Mouse (Mus musculus): Measurements from ENCODE around the gene Izumo4.

DNA sequence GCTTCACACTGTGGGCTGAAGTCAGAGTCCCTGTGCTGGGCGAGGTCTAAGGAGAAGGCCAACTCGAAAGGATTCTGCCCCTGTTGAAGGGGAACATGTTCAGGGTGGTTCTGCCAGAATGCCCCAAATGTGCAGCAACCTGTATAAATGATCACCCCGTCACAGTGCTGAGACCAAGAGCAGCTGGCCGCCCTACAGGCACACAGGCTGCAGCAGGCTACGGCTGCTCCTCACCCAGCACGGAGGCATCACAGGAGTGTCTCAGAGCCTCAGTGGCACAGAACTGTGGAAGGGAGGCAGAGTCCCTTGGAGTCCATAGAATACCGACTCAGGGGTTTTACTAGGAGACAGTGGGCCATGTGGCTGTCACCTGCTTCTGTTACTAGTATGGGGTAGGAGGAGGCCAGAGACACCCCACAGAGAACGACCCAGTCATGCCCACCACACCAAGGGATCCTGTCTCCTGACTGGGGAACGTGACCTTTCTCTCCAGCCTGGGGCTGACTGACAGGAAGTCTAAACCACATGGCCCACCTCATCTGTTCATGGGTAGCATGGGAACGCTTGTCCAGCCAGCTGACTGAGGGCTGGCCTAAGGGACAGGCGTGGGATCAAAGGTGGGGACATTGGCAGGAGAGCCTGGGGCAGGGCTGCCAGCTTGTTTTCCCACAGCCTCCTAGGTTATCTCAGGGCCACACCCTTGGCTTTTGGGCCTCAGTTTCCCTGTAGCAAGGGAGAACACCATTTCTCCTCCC lies 29.9 kb upstream of the Izumo4 start:
- TF ChIP-seq CTCF (IDR thresholded peaks at IDR 0.05) (no peak), EP300 (IDR thresholded peaks at IDR 0.05) (no peak)

Measured in lung, postnatal 0 days (tissue).